Mouse (Mus musculus) forebrain, embryonic 11.5 days (tissue): ENCODE results near the gene Ankrd34c. TPM values are rescaled to one million over a fixed set of nuclear protein-coding genes. Genes with fewer than 3 reads are reported as not detected.

Source experiments
- ATAC-seq: fragments of 200-750 bp; cut with Nextera tagmentation; replicated peaks from 2 replicates; pipeline ENCODE4 v1.8.0; 2017; ENCODE audit warnings: moderate TSS enrichment; ENCODE audit not compliant: low FRiP score
- DNase-seq: peaks from one replicate; pipeline ENCODE4 v3.0.0-alpha.2; 2017; ENCODE audit warnings: low spot score
- H3K27ac ChIP-seq: fragments of 300-500 bp; sonication (generic); 2 replicates; pipeline ENCODE4 v1.5.1; 2014; ENCODE audit warnings: low read depth, low read length
- H3K27me3 ChIP-seq: fragments of 300-500 bp; sonication (generic); 2 replicates; pipeline ENCODE4 v1.6.1; 2014; ENCODE audit warnings: mild to moderate bottlenecking, low read length, mixed read lengths; ENCODE audit not compliant: control insufficient read depth, insufficient read depth
- H3K36me3 ChIP-seq: fragments of 300-500 bp; sonication (generic); 2 replicates; pipeline ENCODE4 v1.6.1; 2014; ENCODE audit warnings: mild to moderate bottlenecking, low read length, moderate library complexity, mixed read lengths; ENCODE audit not compliant: control insufficient read depth, insufficient read depth
- H3K4me1 ChIP-seq: fragments of 300-500 bp; sonication (generic); replicated peaks from 2 replicates; pipeline ENCODE4 v1.6.1; 2014; ENCODE audit warnings: low read length, mixed read lengths; ENCODE audit not compliant: control insufficient read depth, insufficient read depth
- H3K4me2 ChIP-seq: fragments of 300-500 bp; sonication (generic); 2 replicates; pipeline ENCODE4 v1.6.1; 2014; ENCODE audit warnings: low read depth, mild to moderate bottlenecking, low read length, moderate library complexity, mixed read lengths; ENCODE audit not compliant: severe bottlenecking
- H3K4me3 ChIP-seq: fragments of 300-500 bp; sonication (generic); 2 replicates; pipeline ENCODE4 v1.5.1; 2014; ENCODE audit warnings: low read depth, low read length
- H3K9ac ChIP-seq: fragments of 300-500 bp; sonication (generic); 2 replicates; pipeline ENCODE4 v1.6.1; 2014; ENCODE audit warnings: low read length
- H3K9me3 ChIP-seq: fragments of 300-500 bp; sonication (generic); 2 replicates; pipeline ENCODE4 v1.6.1; 2016; ENCODE audit warnings: low read length, mixed read lengths; ENCODE audit not compliant: control insufficient read depth
- WGBS: fragments of 180-500 bp; shearing (Covaris S2); extraction: QIAGEN DNeasy Blood & Tissue Kit; methylation state at CpG from one replicate; pipeline ENCODE4 v1.1.7; 2014; 5-methylcytosine and 5-hydroxymethylcytosine counted together
- polyA plus RNA-seq: library from polyadenylated mRNA; unstranded; fragments of >200 nt; fragmentation: Nextera tagmentation; extraction: Ambion mirVana; gene quantifications from 2 replicates; pipeline ENCODE4 v1.2.1, GENCODE M21; 2014

Ankrd34c gene
- polyA plus RNA-seq, 1 experiment from 2014 or later = not detected

- H3K4me3 ChIP-seq = no peak overlapping the region
Observed at GRCm38 (mm10) chr9:89740041-89740440, 1.8 kb upstream of the Ankrd34c start.

DNA sequence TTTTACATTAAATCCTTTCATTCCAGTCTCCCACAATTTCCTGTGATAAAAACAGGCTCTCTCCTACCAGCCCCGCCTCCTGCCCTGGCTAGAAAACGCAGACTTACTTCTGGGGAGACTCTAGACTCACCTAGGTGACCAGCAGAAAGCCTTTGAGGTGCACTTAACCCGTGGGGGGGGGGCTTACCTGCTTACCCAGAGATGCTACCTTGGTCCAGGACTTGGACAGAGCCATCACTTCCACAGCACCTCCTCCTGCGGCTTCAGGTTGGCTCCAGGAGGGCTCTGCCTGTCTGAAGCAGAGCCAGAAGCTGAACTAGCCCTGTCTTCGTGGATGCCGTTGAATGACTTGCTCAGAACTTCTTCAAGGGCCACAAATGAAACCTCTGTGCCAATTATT is 387 bp downstream of the Ankrd34c start:
- no peak for ATAC-seq
- no peaks in the 10 kb centered on the region for H3K9me3 ChIP-seq
- DNase-seq = no peak
- H3K27ac ChIP-seq = no peak overlapping the region
- H3K27me3 ChIP-seq = peaks cover 6% of the 10 kb centered on the region; the same call in 1 of the 2 replicates
- H3K4me2 ChIP-seq = no peak overlapping the region
- WGBS = 12% methylated on average over 6 of the region's 6 CpGs
- H3K36me3 ChIP-seq = no peaks in the 10 kb centered on the region
- no peak overlapping the region for H3K9ac ChIP-seq
- H3K4me1 ChIP-seq = no peaks in the 10 kb centered on the region; the same call in 1 of the 2 replicates
- no peak overlapping the region for H3K4me3 ChIP-seq

More at GRCm38 (mm10) chr9:89740041-89740440, 1.8 kb upstream of the Ankrd34c start:
- Histone ChIP-seq H3K4me2 (no peak overlapping the region), H3K27me3 (peaks cover 6% of the 10 kb centered on the region; the same call in 1 of the 2 replicates), H3K9ac (no peak overlapping the region), H3K27ac (no peak overlapping the region), H3K9me3 (no peaks in the 10 kb centered on the region), H3K4me1 (no peaks in the 10 kb centered on the region; the same call in 1 of the 2 replicates), H3K36me3 (no peaks in the 10 kb centered on the region)
- ATAC-seq (no peak), DNase-seq (no peak)

GRCm38 (mm10) chr9:89736932-89737705 is 1.2 kb downstream of the Ankrd34c start:
- ATAC-seq (peak; percentile 71; the same call in 1 of the 2 replicates), DNase-seq (peak; percentile 77)
- peak overlapping the region; percentile 21; the same call in 1 of the 2 replicates for H3K4me2 ChIP-seq
- H3K27me3 ChIP-seq = peaks cover 6% of the 10 kb centered on the region; the same call in 1 of the 2 replicates
- H3K4me3 ChIP-seq = no peak overlapping the region
- H3K9me3 ChIP-seq = no peaks in the 10 kb centered on the region
- no peak overlapping the region for H3K27ac ChIP-seq
- WGBS = 6% methylated on average over 20 of the region's 20 CpGs
- H3K9ac ChIP-seq = no peak overlapping the region
- no peaks in the 10 kb centered on the region for H3K36me3 ChIP-seq
- H3K4me1 ChIP-seq = no peaks in the 10 kb centered on the region; the same call in 1 of the 2 replicates

GRCm38 (mm10) chr9:89706906-89707305 is 31.4 kb downstream of the Ankrd34c start:
- no peak for DNase-seq
- Histone ChIP-seq H3K36me3 (no peaks in the 10 kb centered on the region), H3K27me3 (no peaks in the 10 kb centered on the region), H3K4me1 (peaks cover 5% of the 10 kb centered on the region; the same call in 1 of the 2 replicates), H3K4me3 (no peak overlapping the region), H3K9me3 (no peaks in the 10 kb centered on the region), H3K9ac (no peak overlapping the region), H3K27ac (no peak overlapping the region), H3K4me2 (no peak overlapping the region)
- 33% methylated on average over 4 of the region's 4 CpGs for WGBS
- ATAC-seq = no peak

DNA sequence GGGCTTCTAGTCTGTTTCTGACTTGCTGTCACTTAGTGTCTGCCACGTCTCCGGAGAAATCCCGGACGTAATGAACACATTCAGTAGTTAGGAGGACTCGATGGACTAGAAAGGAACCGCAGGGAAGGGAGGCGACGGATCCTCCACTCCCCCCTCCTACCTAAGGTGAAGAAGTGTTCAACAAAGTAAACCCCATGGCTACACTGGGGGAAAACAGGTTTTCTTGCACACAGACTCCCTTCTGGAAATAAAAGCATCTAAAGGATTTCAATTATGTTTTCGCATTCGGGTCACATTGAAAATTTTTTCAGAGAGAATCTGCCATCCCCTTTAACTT is 33.1 kb downstream of the Ankrd34c start:
- Histone ChIP-seq H3K4me1 (peaks cover 5% of the 10 kb centered on the region; the same call in 1 of the 2 replicates), H3K9me3 (no peaks in the 10 kb centered on the region), H3K4me3 (peak overlapping the region; percentile 50), H3K36me3 (no peaks in the 10 kb centered on the region), H3K27ac (no peak overlapping the region), H3K9ac (peak overlapping the region; percentile 85), H3K27me3 (no peaks in the 10 kb centered on the region), H3K4me2 (peak overlapping the region; percentile 83)
- WGBS = 8% methylated on average over 10 of the region's 10 CpGs
- peak; percentile 71; the same call in 1 of the 2 replicates for ATAC-seq
- DNase-seq = no peak

DNA sequence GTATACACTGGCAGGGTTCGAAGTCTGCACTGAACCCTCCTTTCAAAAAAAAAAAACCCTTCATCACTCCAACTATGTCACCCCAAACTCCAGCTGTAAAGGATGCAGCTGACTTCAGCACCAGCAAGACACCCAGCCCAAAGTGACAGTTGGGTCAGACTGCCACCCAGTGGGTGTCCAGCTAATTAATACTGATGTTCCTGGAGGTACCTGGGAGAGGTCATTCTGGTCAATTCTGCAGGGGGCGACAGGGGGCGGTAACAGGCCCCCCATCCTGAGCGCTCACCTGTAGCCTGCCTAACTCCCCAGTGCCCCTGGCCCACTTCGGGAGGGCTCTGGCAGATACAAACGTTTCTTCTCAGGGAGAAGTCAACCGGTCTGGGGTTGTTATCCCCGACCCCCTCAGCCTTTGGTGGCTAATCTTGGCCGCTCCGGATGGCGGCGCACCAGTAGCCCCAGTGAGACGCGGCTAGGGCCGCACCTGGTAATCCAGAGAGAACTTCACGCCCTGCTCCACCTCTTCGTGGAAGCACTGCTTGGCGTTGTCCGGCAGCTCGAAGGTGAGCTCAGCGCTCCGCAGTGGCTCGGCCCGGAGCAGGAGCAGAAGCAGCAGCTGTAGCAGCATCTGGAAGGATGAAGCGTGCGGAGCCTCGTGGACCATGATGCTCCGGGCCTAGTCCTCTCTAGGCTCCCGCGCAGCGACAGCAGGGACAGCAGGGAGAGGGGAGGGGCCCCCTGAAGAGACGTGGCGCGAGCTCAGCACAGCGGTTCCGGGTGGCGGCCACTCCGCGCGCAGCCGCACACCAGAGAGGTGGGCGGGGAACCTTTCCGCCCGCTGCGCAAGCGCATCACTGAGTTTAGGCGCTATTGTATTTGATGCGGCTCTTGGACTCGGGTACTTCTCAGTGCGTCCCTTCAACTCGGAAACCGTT is 33.7 kb downstream of the Ankrd34c start, which contains the start of gene Tmed3:
Gene Tmed3, minus strand, starts transcription at position 804 of the 932 bp plus-strand sequence.
- H3K9ac ChIP-seq = peak within 1 kb of the TSS; percentile 85
- no peaks in the 10 kb centered on the region for H3K36me3 ChIP-seq
- peak; percentile 100 for ATAC-seq
- no peaks in the 10 kb centered on the region for H3K27me3 ChIP-seq
- DNase-seq = peak; percentile 94
- H3K9me3 ChIP-seq = no peaks in the 10 kb centered on the region
- peak within 1 kb of the TSS; percentile 83 for H3K4me2 ChIP-seq
- peak within 1 kb of the TSS; percentile 66 for H3K27ac ChIP-seq
- WGBS = 2% methylated on average over 52 of the region's 52 CpGs
- H3K4me1 ChIP-seq = peaks cover 5% of the 10 kb centered on the region; the same call in 1 of the 2 replicates
- peak within 1 kb of the TSS; percentile 50 for H3K4me3 ChIP-seq

- H3K27me3 ChIP-seq = no peaks in the 10 kb centered on the region
- no peaks in the 10 kb centered on the region; the same call in 1 of the 2 replicates for H3K36me3 ChIP-seq
- no peaks in the 10 kb centered on the region for H3K9me3 ChIP-seq
- 93% methylated on average over 2 of the region's 2 CpGs for WGBS
- no peak overlapping the region for H3K4me3 ChIP-seq
- no peak overlapping the region for H3K4me2 ChIP-seq
- H3K27ac ChIP-seq = no peak overlapping the region
- DNase-seq (no peak), ATAC-seq (no peak)
- peaks cover 5% of the 10 kb centered on the region; the same call in 1 of the 2 replicates for H3K4me1 ChIP-seq
- no peak overlapping the region for H3K9ac ChIP-seq
Observed at GRCm38 (mm10) chr9:89700910-89701457, 37.3 kb downstream of the Ankrd34c start.

DNA sequence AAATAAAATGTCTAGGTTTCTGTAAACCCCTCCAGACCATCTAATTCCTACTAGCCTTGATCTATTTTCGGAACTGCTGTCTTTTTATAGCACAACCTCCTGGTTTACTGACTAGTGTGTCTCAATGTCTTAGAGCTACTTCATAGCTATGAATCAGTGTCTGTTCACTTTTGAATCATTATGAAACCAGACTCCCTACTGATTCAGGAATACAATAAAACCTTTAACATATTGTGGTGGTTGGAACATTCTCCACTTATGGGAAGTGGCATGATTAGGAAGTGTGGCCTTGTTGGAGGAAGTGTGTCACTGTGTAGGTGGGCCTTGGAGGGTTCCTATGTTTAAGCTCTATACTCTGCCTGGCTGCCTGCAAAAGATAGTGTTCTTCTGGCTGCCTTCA is 43.1 kb downstream of the Ankrd34c start:
- DNase-seq = no peak
- Histone ChIP-seq H3K4me1 (no peaks in the 10 kb centered on the region), H3K27me3 (no peaks in the 10 kb centered on the region), H3K9ac (no peak overlapping the region), H3K27ac (no peak overlapping the region), H3K4me2 (no peak overlapping the region), H3K36me3 (no peaks in the 10 kb centered on the region; the same call in 1 of the 2 replicates), H3K9me3 (no peaks in the 10 kb centered on the region), H3K4me3 (no peak overlapping the region)
- 88% methylated on average over 1 of the region's 1 CpGs for WGBS
- ATAC-seq = no peak
